Mouse (Mus musculus): ENCODE measurements at regions not wholly inside any gene's neighbourhood (a gene's known extent, or its start where the extent isn't known, plus 50 kb on each side); places are given as distances from the start of the nearest gene placed in this dataset.
A peak's percentile ranks its signal among the peaks of the same experiment; 100 is the strongest.

GRCm38 (mm10) chr11:43370025-43370424, 56.0 kb downstream of the Pttg1 start:
- no peak for DNase-seq (ENCODE audit: low read depth)

- DNase-seq (ENCODE audit: low read depth) = no peak
Measured at GRCm38 (mm10) chr11:43368346-43368745, 57.7 kb downstream of the Pttg1 start.

- DNase-seq (ENCODE audit: low read depth) = no peak
Measured at GRCm38 (mm10) chr11:43361858-43362257, 64.2 kb downstream of the Pttg1 start.

GRCm38 (mm10) chr11:43358390-43359291, 67.4 kb downstream of the Pttg1 start:
- no peak for DNase-seq (ENCODE audit: low read depth)

GRCm38 (mm10) chr11:43353602-43354001, 72.4 kb downstream of the Pttg1 start:
- DNase-seq (ENCODE audit: low read depth) = no peak

- no peak for DNase-seq (ENCODE audit: low read depth)
Measured at GRCm38 (mm10) chr11:43353030-43353429, 73.0 kb downstream of the Pttg1 start.

GRCm38 (mm10) chr11:43351818-43352217, 74.2 kb downstream of the Pttg1 start:
- no peak for DNase-seq (ENCODE audit: low read depth)

GRCm38 (mm10) chr11:43351348-43351747, 74.7 kb downstream of the Pttg1 start:
- DNase-seq (ENCODE audit: low read depth) = no peak

- DNase-seq (ENCODE audit: low read depth) = no peak
Measured at GRCm38 (mm10) chr11:43350242-43350641, 75.8 kb downstream of the Pttg1 start.

GRCm38 (mm10) chr11:43349564-43349963, 76.5 kb downstream of the Pttg1 start:
- DNase-seq (ENCODE audit: low read depth) = peak; percentile 27

- peak; percentile 84 for DNase-seq (ENCODE audit: low read depth)
Measured at GRCm38 (mm10) chr11:43348571-43348970, 77.5 kb downstream of the Pttg1 start.

- DNase-seq (ENCODE audit: low read depth) = no peak
Measured at GRCm38 (mm10) chr11:43346489-43346888, 79.6 kb downstream of the Pttg1 start.

GRCm38 (mm10) chr11:43344767-43345561, 81.1 kb downstream of the Pttg1 start:
- DNase-seq (ENCODE audit: low read depth) = peak; percentile 48

- DNase-seq (ENCODE audit: low read depth) = no peak
Measured at GRCm38 (mm10) chr11:43343574-43343973, 82.5 kb downstream of the Pttg1 start.

- no peak for DNase-seq (ENCODE audit: low read depth)
Measured at GRCm38 (mm10) chr11:43338377-43338993, 87.6 kb downstream of the Pttg1 start.

- DNase-seq (ENCODE audit: low read depth) = no peak
Measured at GRCm38 (mm10) chr11:43335668-43336265, 90.3 kb downstream of the Pttg1 start.

- no peak for DNase-seq (ENCODE audit: low read depth)
Measured at GRCm38 (mm10) chr11:43333547-43333946, 92.5 kb downstream of the Pttg1 start.

- no peak for DNase-seq (ENCODE audit: low read depth)
Measured at GRCm38 (mm10) chr11:43313996-43314395, 112.1 kb downstream of the Pttg1 start.

Measured in NIH3T3 (cell line).